Mouse (Mus musculus): ENCODE results near the gene Speer4e. TPM values are rescaled to one million over a fixed set of nuclear protein-coding genes. Genes with fewer than 3 reads are reported as not detected.

The Speer4e gene
- polyA plus RNA-seq, 1 experiment from 2014 or later, result not detected

Other genes starting within 250 kb of the Speer4e start
- gene Gm9758, start 23.5 kb downstream of the Speer4e start, polyA plus RNA-seq (2015; fragmentation: Nextera tagmentation; extraction: Ambion mirVana), result not detected in 2 replicates
- gene Gm10354, start 40.5 kb upstream of the Speer4e start, polyA plus RNA-seq (2015; fragmentation: Nextera tagmentation; extraction: Ambion mirVana), result not detected in 2 replicates
- not detected in 2 replicates for gene Gm17019, start 94.6 kb upstream of the Speer4e start, polyA plus RNA-seq (2015; fragmentation: Nextera tagmentation; extraction: Ambion mirVana)